Mouse (Mus musculus) spleen, adult 18-20 months (tissue): ENCODE data around the gene Fam183b.
"Not testable (repeated sequence)": the region's sequence is repeated elsewhere in the genome, so short reads cannot be mapped to it uniquely, and the experiment has no call there.

Experiments used
- DNase-seq, 2 experiments: peaks; one replicate each; pipeline ENCODE4 v3.0.0; 2022; ENCODE audit warnings: mixed read lengths in 2 of 2

Gene Fam183b

GRCm38 (mm10) chr11:58752434-58752833, 49.3 kb downstream of the Fam183b start, which contains the start of gene Olfr316:
TSS of gene Olfr316 (plus strand) at chr11:58752734.
- no peak for DNase-seq

- DNase-seq: not testable (repeated sequence)
Measured at GRCm38 (mm10) chr11:58751096-58751495, 50.7 kb downstream of the Fam183b start.
